Mouse (Mus musculus) embryonic facial prominence, embryonic 13.5 days (tissue): ENCODE data around the gene Gstz1. TPM values are rescaled to one million over a fixed set of nuclear protein-coding genes. Genes with fewer than 3 reads are reported as not detected.
"Not testable (repeated sequence)": the region's sequence is repeated elsewhere in the genome, so short reads cannot be mapped to it uniquely, and the experiment has no call there.

Source experiments
- ATAC-seq: fragments of 200-750 bp; cut with Nextera tagmentation; 2 replicates; pipeline ENCODE4 v1.8.0; 2017; ENCODE audit warnings: low read depth; ENCODE audit not compliant: insufficient number of reproducible peaks, insufficient read depth, low FRiP score, low TSS enrichment
- H3K27ac ChIP-seq: fragments of 300-500 bp; sonication (generic); 2 replicates; pipeline ENCODE4 v1.5.1; 2015; ENCODE audit warnings: moderate library complexity, mild to moderate bottlenecking, inconsistent platforms
- H3K27me3 ChIP-seq: fragments of 300-500 bp; sonication (generic); 2 replicates; pipeline ENCODE4 v1.6.1; 2015; ENCODE audit warnings: mild to moderate bottlenecking, inconsistent platforms
- H3K36me3 ChIP-seq: fragments of 300-500 bp; sonication (generic); 2 replicates; pipeline ENCODE4 v1.6.1; 2015; ENCODE audit warnings: mild to moderate bottlenecking, inconsistent platforms
- H3K4me1 ChIP-seq: fragments of 300-500 bp; sonication (generic); 2 replicates; pipeline ENCODE4 v1.6.1; 2015; ENCODE audit warnings: inconsistent platforms
- H3K4me2 ChIP-seq: fragments of 300-500 bp; sonication (generic); 2 replicates; pipeline ENCODE4 v1.6.1; 2015; ENCODE audit warnings: moderate library complexity, mild to moderate bottlenecking, inconsistent platforms
- H3K4me3 ChIP-seq: fragments of 300-500 bp; sonication (generic); 2 replicates; pipeline ENCODE4 v1.5.1; 2015; ENCODE audit warnings: mild to moderate bottlenecking, inconsistent platforms
- H3K9ac ChIP-seq: fragments of 300-500 bp; sonication (generic); 2 replicates; pipeline ENCODE4 v1.6.1; 2015; ENCODE audit warnings: mild to moderate bottlenecking, inconsistent platforms
- H3K9me3 ChIP-seq: fragments of 300-500 bp; sonication (generic); 2 replicates; pipeline ENCODE4 v1.6.1; 2016; ENCODE audit warnings: inconsistent platforms
- WGBS: fragments of 180-500 bp; shearing (Covaris S2); methylation state at CpG from one replicate; pipeline ENCODE4 v1.1.7; 2015; ENCODE audit warnings: mixed read lengths; 5-methylcytosine and 5-hydroxymethylcytosine counted together
- polyA plus RNA-seq: library from polyadenylated mRNA; unstranded; fragments of >200 nt; fragmentation: Nextera tagmentation; extraction: Ambion mirVana; gene quantifications from 2 replicates; pipeline ENCODE4 v1.2.1, GENCODE M21; 2015

The Gstz1 gene
- polyA plus RNA-seq, 1 experiment from 2014 or later: 32.1 TPM

DNA sequence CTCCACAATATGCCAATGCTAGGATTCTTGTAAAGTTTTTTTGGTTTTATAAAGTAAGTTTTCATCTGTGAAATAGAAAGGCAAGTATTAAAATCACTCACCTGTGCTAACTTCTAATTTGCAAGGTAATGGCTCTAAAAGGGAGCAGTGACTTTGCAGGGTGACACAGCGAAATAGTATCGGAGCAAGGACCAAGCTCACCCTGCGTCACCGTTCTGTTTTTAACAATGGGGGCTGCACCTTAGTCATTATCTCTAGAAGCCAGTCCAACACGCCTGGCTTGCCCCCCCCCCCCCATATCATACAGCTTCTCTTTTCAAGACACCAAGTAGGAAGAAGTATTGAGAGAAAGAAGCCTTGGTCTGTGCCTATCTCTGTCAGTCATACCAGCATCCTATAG lies 13.8 kb downstream of the Gstz1 start:
- Histone ChIP-seq H3K9me3 (no peaks in the 10 kb centered on the region), H3K27ac (no peak overlapping the region), H3K36me3 (peaks cover 22% of the 10 kb centered on the region), H3K4me2 (no peak overlapping the region), H3K4me3 (no peak overlapping the region), H3K27me3 (no peaks in the 10 kb centered on the region), H3K9ac (no peak overlapping the region), H3K4me1 (peaks cover 5% of the 10 kb centered on the region)
- no peak for ATAC-seq
- 87% methylated on average over 5 of the region's 5 CpGs for WGBS

DNA sequence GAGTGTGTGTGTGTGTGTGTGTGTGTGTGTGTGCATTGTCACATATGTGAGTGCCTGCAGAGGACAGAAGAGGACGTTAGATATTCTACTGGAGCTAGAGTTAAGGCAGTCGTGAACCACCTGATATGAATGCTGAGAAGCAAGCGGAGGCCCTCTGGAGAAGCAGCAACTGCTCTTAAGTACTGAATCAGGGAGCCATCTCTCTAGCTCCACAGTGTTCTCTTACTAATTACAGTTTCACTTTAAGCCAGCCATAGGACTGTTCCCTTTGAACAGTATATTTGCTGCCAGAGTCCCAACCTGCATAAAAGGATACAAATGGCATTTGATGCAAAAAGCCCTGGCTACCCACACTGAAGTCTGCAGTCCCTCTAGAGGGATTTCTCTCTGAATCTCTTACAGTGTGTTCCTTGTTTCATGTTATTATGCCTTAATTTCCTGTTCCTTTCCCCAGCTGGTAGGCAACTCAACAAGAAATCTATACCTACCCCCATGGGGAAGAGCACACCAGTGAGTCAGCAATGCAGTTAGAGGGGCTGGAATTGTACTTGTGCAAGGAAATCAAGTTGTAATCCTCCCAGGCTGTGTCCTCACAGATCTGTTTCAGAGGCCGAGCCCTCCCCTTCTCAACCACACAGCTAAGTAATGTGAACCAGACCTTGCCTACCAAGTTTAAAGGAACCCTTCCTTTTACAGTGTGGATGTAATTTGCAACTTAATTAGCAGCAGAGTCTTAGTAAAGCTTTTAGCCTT lies 28.4 kb downstream of the Gstz1 start:
- H3K27ac ChIP-seq: peak overlapping the region; percentile 81
- H3K9me3 ChIP-seq: no peaks in the 10 kb centered on the region
- peaks cover 8% of the 10 kb centered on the region for H3K27me3 ChIP-seq
- peak overlapping the region; percentile 5; the same call in 1 of the 2 replicates for H3K4me2 ChIP-seq
- WGBS: 29% methylated on average over 4 of the region's 4 CpGs
- H3K36me3 ChIP-seq: peaks cover 29% of the 10 kb centered on the region
- ATAC-seq: peak; percentile 75
- 0 out of 2 replicates have a peak overlapping the region, but pooled peaks have one; percentile 51 for H3K9ac ChIP-seq
- no peak overlapping the region for H3K4me3 ChIP-seq
- H3K4me1 ChIP-seq: peaks cover 36% of the 10 kb centered on the region

DNA sequence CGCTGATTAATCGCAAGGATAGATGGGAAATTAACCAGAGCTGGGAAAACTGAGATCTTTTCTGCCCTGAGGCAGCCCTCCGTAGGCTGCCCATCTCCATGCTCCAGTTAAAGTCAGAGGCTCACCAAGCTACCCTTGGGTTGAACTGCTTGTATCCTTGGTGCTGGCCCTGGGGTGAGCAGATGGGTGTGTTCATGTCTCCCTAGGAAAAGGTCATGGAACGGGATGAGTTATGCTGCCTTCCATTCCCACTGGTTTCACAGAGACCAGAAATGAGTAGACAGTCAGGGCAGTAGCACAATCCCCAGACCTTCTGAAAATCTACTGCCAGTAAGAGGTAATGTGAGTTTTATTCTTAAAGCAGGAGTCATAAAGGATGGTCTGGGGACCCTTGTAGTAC lies 30.7 kb downstream of the Gstz1 start:
- Histone ChIP-seq H3K36me3 (peaks cover 6% of the 10 kb centered on the region; the same call in 1 of the 2 replicates), H3K4me3 (no peak overlapping the region), H3K9me3 (no peaks in the 10 kb centered on the region), H3K27me3 (peaks cover 4% of the 10 kb centered on the region; the same call in 1 of the 2 replicates), H3K27ac (no peak overlapping the region), H3K4me1 (peaks cover 33% of the 10 kb centered on the region), H3K9ac (no peak overlapping the region), H3K4me2 (no peak overlapping the region)
- no peak for ATAC-seq
- WGBS: 91% methylated on average over 4 of the region's 4 CpGs

DNA sequence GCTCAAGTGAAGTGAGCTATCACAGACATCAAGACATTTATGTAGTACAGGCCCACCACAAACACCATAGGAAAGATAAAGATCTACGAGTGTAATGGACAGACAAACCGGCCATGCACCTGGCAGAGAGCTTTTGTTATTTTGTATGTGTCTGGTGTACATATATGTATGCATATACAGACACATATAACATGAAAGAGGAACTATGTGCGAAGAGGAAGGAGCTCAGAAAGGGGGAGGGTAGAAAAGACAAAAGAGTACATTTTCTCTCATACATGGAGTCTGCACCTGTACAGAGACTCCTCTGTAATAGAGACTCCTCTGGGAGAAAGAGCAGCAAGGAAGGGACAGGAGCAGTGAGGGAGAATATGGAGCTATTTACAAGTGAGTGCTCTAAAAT lies 46.0 kb downstream of the Gstz1 start:
- 90% methylated on average over 3 of the region's 3 CpGs for WGBS
- Histone ChIP-seq H3K9me3 (no peaks in the 10 kb centered on the region), H3K9ac (no peak overlapping the region), H3K4me2 (no peak overlapping the region), H3K4me1 (peaks cover 6% of the 10 kb centered on the region; the same call in 1 of the 2 replicates), H3K4me3 (no peak overlapping the region), H3K27me3 (no peaks in the 10 kb centered on the region), H3K36me3 (no peaks in the 10 kb centered on the region), H3K27ac (no peak overlapping the region)
- no peak for ATAC-seq

DNA sequence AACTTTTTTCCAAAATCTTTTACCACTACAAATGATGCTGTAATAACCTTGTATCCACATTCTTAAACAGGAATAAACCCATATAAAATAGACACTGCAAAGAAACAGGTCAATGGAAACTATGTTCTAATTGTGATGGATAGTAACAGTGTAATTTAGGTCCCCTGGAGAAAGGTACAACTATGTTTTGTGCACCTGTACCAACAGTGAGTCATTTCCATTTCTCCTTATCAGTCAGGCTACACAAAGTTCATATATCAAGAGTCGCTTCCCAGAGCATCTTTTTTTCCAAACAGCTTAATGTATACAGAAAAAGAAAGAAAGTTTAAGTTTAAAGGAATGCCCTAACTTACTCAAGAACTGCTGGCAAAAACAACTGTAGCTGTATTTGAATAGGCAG lies 48.1 kb downstream of the Gstz1 start:
- no peak for ATAC-seq
- Histone ChIP-seq H3K9me3 (no peaks in the 10 kb centered on the region), H3K4me3 (no peak overlapping the region), H3K4me1 (peaks cover 12% of the 10 kb centered on the region), H3K27ac (no peak overlapping the region), H3K4me2 (no peak overlapping the region), H3K9ac (no peak overlapping the region), H3K27me3 (no peaks in the 10 kb centered on the region), H3K36me3 (no peaks in the 10 kb centered on the region)
- 80% methylated on average over 1 of the region's 1 CpGs for WGBS

DNA sequence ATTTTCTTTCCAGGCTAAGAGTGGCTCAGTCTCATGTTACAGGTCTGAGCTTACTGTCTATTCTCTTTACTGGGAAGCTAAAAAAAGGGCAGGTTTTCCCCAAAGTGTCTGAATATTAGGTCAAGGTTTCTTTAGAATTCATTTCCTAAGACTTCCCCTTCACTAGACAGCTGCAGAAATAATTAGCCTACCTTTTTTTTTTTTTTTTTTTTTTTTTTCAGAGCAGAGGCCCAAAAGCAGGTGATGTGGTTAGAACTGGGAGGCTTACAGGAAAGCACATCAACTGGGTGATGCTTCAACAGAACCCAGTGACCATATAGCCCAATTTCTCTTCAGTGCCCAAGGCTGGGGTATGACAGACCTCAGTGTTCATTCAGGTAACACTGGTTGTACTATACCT lies 49.3 kb downstream of the Gstz1 start:
- H3K9me3 ChIP-seq: no peaks in the 10 kb centered on the region
- H3K36me3 ChIP-seq: no peaks in the 10 kb centered on the region
- H3K9ac ChIP-seq: no peak overlapping the region
- no peak overlapping the region for H3K4me3 ChIP-seq
- H3K27ac ChIP-seq: no peak overlapping the region
- H3K4me1 ChIP-seq: peaks cover 12% of the 10 kb centered on the region
- H3K27me3 ChIP-seq: no peaks in the 10 kb centered on the region
- no peak overlapping the region for H3K4me2 ChIP-seq
- ATAC-seq: no peak

DNA sequence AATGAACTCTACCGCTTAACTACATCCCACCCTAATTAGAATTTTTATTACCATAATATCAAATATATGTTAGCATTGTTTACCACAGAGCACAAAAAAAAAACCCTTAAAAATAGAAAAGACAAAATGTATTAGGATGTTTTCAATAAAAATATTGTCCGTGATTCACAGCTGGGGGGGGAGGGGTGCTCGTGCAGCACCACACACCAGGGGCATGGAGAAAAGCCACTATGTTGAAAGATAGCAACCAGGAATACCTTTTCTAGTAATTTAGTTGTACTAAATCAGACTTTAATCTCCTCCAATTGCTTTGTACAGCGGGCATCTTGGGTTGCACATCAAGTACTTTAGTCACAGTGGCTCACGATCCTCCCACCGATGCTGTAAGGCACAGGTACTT lies 51.8 kb downstream of the Gstz1 start:
- peak overlapping the region; percentile 82 for H3K4me3 ChIP-seq
- peak overlapping the region; percentile 89 for H3K4me2 ChIP-seq
- H3K27ac ChIP-seq: no peak overlapping the region
- H3K4me1 ChIP-seq: peaks cover 12% of the 10 kb centered on the region
- H3K27me3 ChIP-seq: no peaks in the 10 kb centered on the region
- WGBS: 46% methylated on average over 6 of the region's 6 CpGs
- no peaks in the 10 kb centered on the region for H3K36me3 ChIP-seq
- no peaks in the 10 kb centered on the region for H3K9me3 ChIP-seq
- H3K9ac ChIP-seq: peak overlapping the region; percentile 90
- ATAC-seq: no peak

DNA sequence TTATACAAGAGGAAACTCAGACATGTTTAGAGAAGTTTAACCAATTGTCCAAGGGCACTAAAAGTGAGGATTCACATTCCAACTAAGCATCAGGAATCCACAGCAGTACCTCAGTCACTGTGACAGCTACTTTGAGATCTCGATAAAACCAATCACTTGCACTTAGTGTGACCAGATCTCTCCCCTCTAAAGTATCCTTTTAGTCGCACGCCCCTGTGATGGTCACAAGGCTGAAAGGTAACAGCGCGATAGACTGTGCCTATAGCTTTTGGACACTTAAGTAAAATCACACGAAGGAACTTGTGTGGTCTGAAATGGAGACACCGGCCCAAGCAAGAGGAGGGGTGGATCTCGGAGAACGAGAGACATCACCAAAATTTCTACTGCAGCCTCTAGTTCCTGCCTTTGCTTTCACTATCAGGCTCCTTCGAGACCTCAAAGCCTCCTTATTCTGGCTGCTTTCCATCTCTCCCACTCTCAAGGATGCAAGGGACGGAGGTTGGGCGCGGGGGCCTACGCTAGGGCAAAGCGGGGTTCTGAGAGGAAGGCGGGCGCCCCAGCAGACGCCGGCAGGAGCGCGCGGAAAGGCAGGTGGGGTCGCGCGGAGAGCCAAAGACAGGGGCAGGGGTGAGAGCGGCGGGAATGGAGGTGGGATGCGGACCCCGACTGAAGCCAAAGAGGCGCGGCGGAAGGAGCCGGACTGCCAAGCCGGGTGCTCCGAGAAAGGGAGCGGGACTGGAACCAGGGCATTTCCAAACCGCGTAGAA lies 52.4 kb downstream of the Gstz1 start, which contains the start of gene Samd15:
Samd15 (plus strand) TSS at position 518 of the 767 bp plus-strand sequence.
- WGBS: under 1% methylated on average over 38 of the region's 38 CpGs
- no peaks in the 10 kb centered on the region for H3K36me3 ChIP-seq
- no peaks in the 10 kb centered on the region for H3K9me3 ChIP-seq
- H3K4me3 ChIP-seq: peak within 1 kb of the TSS; percentile 82
- H3K9ac ChIP-seq: peak within 1 kb of the TSS; percentile 90
- no peaks in the 10 kb centered on the region for H3K27me3 ChIP-seq
- peak within 1 kb of the TSS; percentile 76 for H3K27ac ChIP-seq
- H3K4me1 ChIP-seq: peaks cover 12% of the 10 kb centered on the region
- peak within 1 kb of the TSS; percentile 89 for H3K4me2 ChIP-seq
- peak; percentile 68 for ATAC-seq

DNA sequence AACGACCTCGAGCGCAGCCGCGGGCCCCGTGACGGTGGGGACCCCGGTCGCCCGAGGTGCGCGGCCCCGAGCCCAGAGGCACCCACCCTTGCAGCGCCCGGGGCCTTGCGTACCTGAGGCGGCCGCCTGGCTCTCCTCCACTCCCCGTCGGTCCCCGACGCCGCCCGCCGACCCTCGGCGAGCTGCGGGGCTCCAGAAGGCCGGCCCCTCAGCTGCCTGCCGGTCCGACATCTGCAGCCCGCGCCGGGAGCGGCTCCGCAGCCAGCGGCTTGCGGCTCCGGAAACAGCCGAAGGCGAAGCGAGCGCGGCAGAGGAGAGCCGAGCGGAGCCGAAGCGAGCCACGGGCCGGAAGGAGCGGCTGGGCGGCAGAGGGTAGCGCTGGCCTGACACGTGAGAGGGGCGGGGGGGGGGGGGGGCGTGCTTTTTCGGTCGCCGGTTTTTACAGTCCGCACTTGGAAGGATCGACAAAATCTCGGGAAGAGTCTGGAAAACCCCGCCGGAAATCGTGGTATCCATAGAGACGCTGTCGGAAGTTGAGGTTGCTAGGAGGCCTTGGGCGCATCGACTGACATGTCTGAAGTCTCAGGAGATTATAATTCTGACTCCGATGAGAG lies 53.1 kb downstream of the Gstz1 start, which contains the start of gene Tmed8:
Tmed8 (minus strand) TSS at position 482 of the 614 bp plus-strand sequence.
- WGBS: under 1% methylated on average over 51 of the region's 70 CpGs
- H3K27ac ChIP-seq: peak within 1 kb of the TSS; percentile 76
- H3K27me3 ChIP-seq: no peaks in the 10 kb centered on the region
- peak; percentile 87 for ATAC-seq
- no peaks in the 10 kb centered on the region for H3K9me3 ChIP-seq
- H3K9ac ChIP-seq: peak within 1 kb of the TSS; percentile 90
- peak within 1 kb of the TSS; percentile 82 for H3K4me3 ChIP-seq
- H3K4me1 ChIP-seq: peaks cover 12% of the 10 kb centered on the region
- H3K36me3 ChIP-seq: no peaks in the 10 kb centered on the region
- peak within 1 kb of the TSS; percentile 89 for H3K4me2 ChIP-seq

DNA sequence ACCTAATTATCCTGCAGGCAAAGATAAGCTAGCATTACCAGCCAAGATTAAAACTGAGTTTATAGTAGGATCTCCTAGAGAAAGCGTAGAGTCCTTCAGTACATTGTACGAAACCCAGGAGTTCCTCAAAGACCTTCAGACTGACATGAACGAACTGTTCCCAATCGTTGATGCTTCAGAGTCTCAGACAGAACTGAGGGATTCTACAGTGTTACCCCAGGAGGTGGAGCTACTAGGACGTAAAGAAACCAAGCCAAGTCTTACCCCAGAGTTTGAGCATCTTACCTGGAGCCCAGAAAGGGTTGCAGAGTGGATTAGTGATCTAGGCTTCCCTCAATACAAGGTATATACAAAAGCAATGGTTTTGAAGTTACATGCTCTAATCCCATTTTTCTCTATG lies 54.7 kb downstream of the Gstz1 start:
- H3K27ac ChIP-seq: no peak overlapping the region
- H3K4me2 ChIP-seq: no peak overlapping the region
- H3K27me3 ChIP-seq: no peaks in the 10 kb centered on the region
- no peak overlapping the region for H3K4me3 ChIP-seq
- WGBS: 72% methylated on average over 5 of the region's 5 CpGs
- peaks cover 12% of the 10 kb centered on the region for H3K4me1 ChIP-seq
- H3K36me3 ChIP-seq: no peaks in the 10 kb centered on the region
- no peak for ATAC-seq
- H3K9ac ChIP-seq: no peak overlapping the region
- H3K9me3 ChIP-seq: no peaks in the 10 kb centered on the region

DNA sequence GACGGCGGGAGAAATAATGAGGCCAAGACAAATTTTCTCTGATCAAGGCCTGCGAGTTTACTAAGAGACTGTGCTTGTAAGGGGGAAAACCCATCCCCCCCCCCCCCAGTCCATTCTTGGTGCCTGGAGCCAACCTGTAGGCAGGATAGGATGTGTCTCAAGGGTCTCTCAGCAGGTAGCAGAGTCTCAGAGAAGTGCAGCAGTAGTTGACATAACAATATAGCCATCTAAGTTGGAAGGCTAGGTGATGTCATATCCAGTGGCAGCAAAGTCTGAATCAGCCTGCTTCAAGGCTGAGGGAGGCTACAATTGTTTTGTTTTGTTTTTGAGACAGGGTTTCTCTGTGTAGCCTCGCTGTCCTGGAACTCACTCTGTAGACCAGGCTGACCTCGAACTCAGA lies 58.8 kb downstream of the Gstz1 start:
- not testable (repeated sequence) for H3K9ac ChIP-seq, ATAC-seq, H3K4me3 ChIP-seq, H3K27ac ChIP-seq, H3K4me2 ChIP-seq, H3K4me1 ChIP-seq, H3K27me3 ChIP-seq, H3K9me3 ChIP-seq, H3K36me3 ChIP-seq
- 87% methylated on average over 5 of the region's 5 CpGs for WGBS
